Mouse (Mus musculus): ENCODE data around the gene Nf2. TPM values are rescaled to one million over a fixed set of nuclear protein-coding genes. Genes with fewer than 3 reads are reported as not detected.

Nf2 gene
- polyA plus RNA-seq (2017; shearing (Covaris generic)): 35.1 TPM

DNA sequence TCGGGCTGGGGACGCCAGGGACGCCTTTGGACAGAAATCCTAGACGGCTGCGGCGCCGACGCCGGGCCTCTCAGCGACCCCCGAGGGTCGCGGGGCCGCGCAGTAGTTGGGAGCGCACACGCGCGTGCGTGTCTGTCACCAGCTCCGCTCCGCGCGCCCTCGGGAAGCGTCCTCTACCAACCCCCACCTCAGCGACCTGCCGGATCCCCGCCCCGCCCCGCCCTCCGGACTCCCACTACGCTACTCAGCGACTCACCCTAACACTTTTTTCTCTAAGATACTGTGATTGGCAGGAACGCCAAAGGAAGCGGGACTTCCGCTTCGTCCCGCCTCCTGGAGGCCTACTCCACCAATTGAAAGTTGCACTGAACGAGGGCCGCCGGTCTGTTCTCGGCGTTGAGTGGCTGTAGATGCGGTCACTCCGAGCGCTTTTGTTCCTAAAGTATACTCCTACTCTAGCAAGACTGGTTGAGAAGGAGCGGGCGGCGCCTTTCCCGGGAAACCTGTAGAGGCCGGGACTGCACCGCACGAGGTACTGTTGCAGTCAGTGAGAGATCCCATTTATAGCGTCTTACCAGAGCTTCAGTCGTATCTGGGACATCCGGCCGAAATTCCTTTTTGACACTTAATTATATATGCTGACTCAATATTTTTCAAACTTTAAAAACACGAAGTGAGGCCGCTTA is at the start of gene Nf2:
Gene Nf2, minus strand, starts transcription at position 279 of the 686 bp plus-strand sequence.

DNA sequence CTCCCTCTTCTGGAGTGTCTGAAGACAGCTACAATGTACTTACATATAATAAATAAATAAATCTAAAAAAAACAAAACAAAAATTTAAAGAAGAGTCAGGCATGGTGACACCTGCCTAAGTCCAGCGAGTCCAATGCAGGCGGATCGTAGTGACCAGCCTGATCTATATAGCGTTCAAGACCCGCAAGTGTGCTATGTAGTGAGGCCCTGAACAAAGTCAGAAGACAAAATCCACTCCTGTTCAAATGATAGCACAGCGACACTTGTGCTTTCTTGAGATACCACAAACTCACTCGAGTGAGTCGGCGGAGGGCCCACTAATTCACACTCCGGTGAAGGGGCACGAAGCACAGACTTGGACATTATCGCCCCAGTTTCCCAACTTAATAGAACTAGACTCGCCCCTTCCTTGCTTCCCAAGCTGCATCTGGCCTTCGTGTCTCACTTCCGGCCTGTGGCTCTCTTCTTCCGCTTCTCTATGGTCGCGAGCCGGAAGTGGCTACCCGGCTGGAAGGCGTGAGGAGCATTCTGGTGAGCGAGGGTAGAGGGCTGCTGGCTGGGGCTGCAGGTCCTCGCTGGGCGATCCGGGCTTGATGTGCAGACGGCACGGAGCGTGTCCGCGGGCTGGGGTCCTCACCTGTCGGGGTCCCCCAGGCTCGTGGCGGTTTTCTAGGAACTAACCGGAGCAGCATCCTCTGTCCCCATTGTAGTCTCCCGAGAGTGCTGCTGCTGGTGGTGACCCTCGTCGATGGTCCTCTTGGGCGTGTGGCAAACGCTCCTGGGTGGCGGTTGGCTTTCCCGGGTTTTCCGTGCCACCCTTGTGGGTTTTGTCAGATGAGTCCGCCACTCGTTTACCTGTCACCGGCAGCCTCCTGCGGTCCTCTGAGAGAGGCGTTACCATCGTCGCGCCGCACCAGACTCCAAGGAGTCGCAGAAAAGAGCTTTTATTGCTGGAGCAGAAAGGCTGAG is 45.8 kb upstream of the Nf2 start, which contains the start of gene Thoc5:
Gene Thoc5, plus strand, starts transcription at position 473 of the 969 bp plus-strand sequence.

DNA sequence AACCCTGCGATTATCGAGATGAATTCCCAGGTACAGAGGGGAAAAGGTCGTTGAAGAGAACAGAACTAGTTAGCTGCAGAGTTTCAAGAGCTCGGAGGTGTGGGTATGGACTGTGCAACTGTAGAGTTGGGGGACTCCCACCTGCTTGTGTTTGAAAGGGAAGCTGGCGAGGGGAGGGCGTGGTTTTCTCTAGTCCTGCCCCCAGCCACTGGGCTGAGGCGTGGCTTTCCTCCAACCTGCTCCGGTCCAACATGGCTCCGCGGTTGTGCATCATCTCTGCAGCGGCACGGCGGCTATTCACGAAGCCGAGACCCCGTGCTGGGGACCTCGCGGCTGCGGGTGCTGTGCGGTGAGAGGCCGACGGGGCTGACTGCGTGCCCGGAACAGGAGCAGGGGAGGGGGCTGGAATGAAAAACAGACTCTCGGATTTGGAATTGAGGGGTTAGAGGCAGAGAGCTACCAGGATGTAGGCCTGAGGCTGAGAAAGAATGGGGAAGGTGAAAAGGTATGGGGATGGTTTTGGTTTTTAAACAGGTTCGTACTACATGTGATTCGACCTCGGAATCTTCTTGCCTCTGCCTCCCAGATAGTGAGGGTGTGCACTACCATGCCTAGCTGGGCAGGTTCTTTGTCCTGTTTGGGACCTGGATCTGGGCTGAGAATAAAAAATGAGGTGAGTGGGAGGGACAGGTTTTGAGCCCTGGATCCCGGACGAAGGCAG is 24.6 kb upstream of the Nf2 start, which contains the start of gene Nipsnap1:
Gene Nipsnap1, plus strand, starts transcription at position 197 of the 721 bp plus-strand sequence.

DNA sequence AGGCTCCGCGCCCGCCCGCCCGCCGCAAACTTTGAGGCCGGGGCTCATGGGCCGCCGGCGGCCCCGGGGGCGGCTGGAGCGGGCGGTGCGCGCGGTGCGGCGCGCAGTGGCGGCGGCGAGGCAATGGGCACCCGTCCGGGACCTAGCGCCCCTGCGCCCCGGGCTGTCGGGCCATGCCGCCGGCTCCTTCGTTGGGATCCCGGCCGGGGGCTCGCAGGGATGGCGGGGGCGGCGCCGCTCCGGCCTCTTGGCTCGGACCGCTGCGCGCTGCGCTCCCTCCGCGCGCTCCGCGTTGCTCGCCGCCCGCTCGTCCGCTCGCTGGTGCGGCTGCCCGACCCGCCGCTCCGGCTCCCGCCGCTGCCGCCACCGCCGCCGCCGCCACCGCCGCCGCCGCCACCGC is 102.6 kb downstream of the Nf2 start, which contains the start of gene Cabp7:
Gene Cabp7, minus strand, starts transcription at position 46 of the 400 bp plus-strand sequence.

Other genes with a start within 250 kb of the Nf2 start
- gene Gm11032, start 229.5 kb downstream of the Nf2 start, polyA plus RNA-seq (2017; shearing (Covaris generic)): not detected
- gene Ascc2, start 211.8 kb downstream of the Nf2 start, polyA plus RNA-seq (2017; shearing (Covaris generic)): 45.2 TPM
- 349 TPM for gene Uqcr10, start 145.2 kb downstream of the Nf2 start, polyA plus RNA-seq (2017; shearing (Covaris generic))
- 107 TPM for gene Zmat5, start 144.9 kb downstream of the Nf2 start, polyA plus RNA-seq (2017; shearing (Covaris generic))
- not detected for gene Cabp7, start 102.8 kb downstream of the Nf2 start, polyA plus RNA-seq (2017; shearing (Covaris generic))
- gene Nipsnap1, start 24.4 kb upstream of the Nf2 start, polyA plus RNA-seq (2017; shearing (Covaris generic)): 38.4 TPM
- 55.4 TPM for gene Thoc5, start 45.8 kb upstream of the Nf2 start, polyA plus RNA-seq (2017; shearing (Covaris generic))
- gene Nefh, start 98.5 kb upstream of the Nf2 start, polyA plus RNA-seq (2017; shearing (Covaris generic)): 11.5 TPM
- gene Ap1b1, start 137.3 kb upstream of the Nf2 start, polyA plus RNA-seq (2017; shearing (Covaris generic)): 99.1 TPM
- 0.16 TPM for gene Rasl10a, start 208.6 kb upstream of the Nf2 start, polyA plus RNA-seq (2017; shearing (Covaris generic))
- gene Gas2l1, start 215.8 kb upstream of the Nf2 start, polyA plus RNA-seq (2017; shearing (Covaris generic)): 4.7 TPM
- gene Rhbdd3, start 249.4 kb upstream of the Nf2 start, polyA plus RNA-seq (2017; shearing (Covaris generic)): 6.4 TPM
- 762 TPM for gene Ewsr1, start 249.7 kb upstream of the Nf2 start, polyA plus RNA-seq (2017; shearing (Covaris generic))

Data from CD4-positive, CD25-positive, alpha-beta regulatory T cell (primary cell).